Mouse (Mus musculus): ENCODE measurements around the gene Csnk1d. TPM values are rescaled to one million over a fixed set of nuclear protein-coding genes. Genes with fewer than 3 reads are reported as not detected.

Csnk1d gene
- polyA plus RNA-seq, 1 experiment from 2014 or later: 173 TPM

DNA sequence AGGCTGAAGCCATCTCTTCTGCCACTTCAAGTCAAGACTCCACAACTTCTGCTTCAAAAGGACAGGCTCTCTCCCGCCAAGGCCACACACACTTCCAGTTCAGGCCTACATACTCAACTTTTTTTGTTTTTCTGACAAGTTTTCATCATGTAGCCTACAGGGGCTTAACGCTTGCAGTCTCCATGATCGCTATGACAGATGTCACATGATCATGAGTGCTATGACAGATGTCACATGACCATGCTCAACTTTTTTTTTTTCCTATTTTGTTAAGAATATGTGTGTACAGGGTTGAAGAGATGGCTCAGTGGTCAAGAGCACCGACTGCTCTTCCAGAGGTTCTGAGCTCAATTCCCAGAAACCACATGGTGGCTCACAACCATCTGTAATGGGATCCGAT lies 73.4 kb downstream of the Csnk1d start:
- ATAC-seq (replicated peaks): no peak

GRCm38 (mm10) chr11:120916477-120916876 lies 74.7 kb downstream of the Csnk1d start:
- Histone ChIP-seq H3K4me3 (no peak overlapping the region), H3K27me3 (replicated peaks) (no peaks in the 10 kb centered on the region), H3K27ac (no peak overlapping the region), H3K36me3 (replicated peaks) (peaks cover 18% of the 10 kb centered on the region; the same call in 1 of the 2 replicates), H3K9me3 (no peaks in the 10 kb centered on the region), H3K4me1 (no peaks in the 10 kb centered on the region), H3K4me2 (no peak overlapping the region), H3K9ac (no peak overlapping the region)
- WGBS: 77% methylated on average over 3 of the region's 3 CpGs
- no peak for ATAC-seq (replicated peaks)

More for the DNA sequence above, 73.4 kb downstream of the Csnk1d start:
- Histone ChIP-seq H3K9ac (no peak overlapping the region), H3K4me3 (no peak overlapping the region), H3K36me3 (replicated peaks) (peaks cover 20% of the 10 kb centered on the region; the same call in 1 of the 2 replicates), H3K4me2 (no peak overlapping the region), H3K9me3 (no peaks in the 10 kb centered on the region), H3K4me1 (no peaks in the 10 kb centered on the region), H3K27me3 (replicated peaks) (no peaks in the 10 kb centered on the region), H3K27ac (no peak overlapping the region)
- WGBS: 95% methylated on average over 5 of the region's 5 CpGs

GRCm38 (mm10) chr11:120913796-120914195 lies 77.3 kb downstream of the Csnk1d start:
- no peak overlapping the region for H3K4me2 ChIP-seq
- H3K27me3 ChIP-seq (replicated peaks): no peaks in the 10 kb centered on the region
- H3K4me1 ChIP-seq: no peaks in the 10 kb centered on the region
- peaks cover 6% of the 10 kb centered on the region; the same call in 1 of the 2 replicates for H3K36me3 ChIP-seq (replicated peaks)
- no peak overlapping the region for H3K9ac ChIP-seq
- H3K27ac ChIP-seq: no peak overlapping the region
- no peak overlapping the region for H3K4me3 ChIP-seq
- H3K9me3 ChIP-seq: no peaks in the 10 kb centered on the region
- no peak for ATAC-seq (replicated peaks)
- over 99% methylated on average over 4 of the region's 4 CpGs for WGBS

Other genes starting within 250 kb of the Csnk1d start
- 1.7 and 2.9 TPM in 2 replicates for gene Hmga1b, start 228.5 kb downstream of the Csnk1d start, polyA plus RNA-seq (2015; fragmentation: Nextera tagmentation; extraction: Ambion mirVana)
- 137 and 138 TPM in 2 replicates for gene Rfng, start 207.1 kb downstream of the Csnk1d start, polyA plus RNA-seq (2015; fragmentation: Nextera tagmentation; extraction: Ambion mirVana)
- gene Gps1, start 207.1 kb downstream of the Csnk1d start, polyA plus RNA-seq (2015; fragmentation: Nextera tagmentation; extraction: Ambion mirVana): 296 and 300 TPM in 2 replicates
- 48.2 and 48.5 TPM in 2 replicates for gene Dus1l, start 194.9 kb downstream of the Csnk1d start, polyA plus RNA-seq (2015; fragmentation: Nextera tagmentation; extraction: Ambion mirVana)
- gene Fasn, start 166.8 kb downstream of the Csnk1d start, polyA plus RNA-seq (2015; fragmentation: Nextera tagmentation; extraction: Ambion mirVana): 102 and 107 TPM in 2 replicates
- 7.4 and 8.2 TPM in 2 replicates for gene Ccdc57, start 58.5 kb downstream of the Csnk1d start, polyA plus RNA-seq (2015; fragmentation: Nextera tagmentation; extraction: Ambion mirVana)
- gene Slc16a3, start 42.9 kb downstream of the Csnk1d start, polyA plus RNA-seq (2015; fragmentation: Nextera tagmentation; extraction: Ambion mirVana): 8.4 and 10.4 TPM in 2 replicates
- gene Cd7, start 48.1 kb upstream of the Csnk1d start, polyA plus RNA-seq (2015; fragmentation: Nextera tagmentation; extraction: Ambion mirVana): not detected in 2 replicates
- gene Sectm1b, start 72.2 kb upstream of the Csnk1d start, polyA plus RNA-seq (2015; fragmentation: Nextera tagmentation; extraction: Ambion mirVana): not detected in 2 replicates
- gene Sectm1a, start 89.9 kb upstream of the Csnk1d start, polyA plus RNA-seq (2015; fragmentation: Nextera tagmentation; extraction: Ambion mirVana): not detected in 2 replicates
- gene Tex19.2, start 127.3 kb upstream of the Csnk1d start, polyA plus RNA-seq (2015; fragmentation: Nextera tagmentation; extraction: Ambion mirVana): not detected in 2 replicates
- gene Tex19.1, start 154.8 kb upstream of the Csnk1d start, polyA plus RNA-seq (2015; fragmentation: Nextera tagmentation; extraction: Ambion mirVana): not detected in 2 replicates
- 0.76 and 1.0 TPM in 2 replicates for gene Uts2r, start 168.9 kb upstream of the Csnk1d start, polyA plus RNA-seq (2015; fragmentation: Nextera tagmentation; extraction: Ambion mirVana)
- 33.7 and 34.6 TPM in 2 replicates for gene Hexdc, start 213.1 kb upstream of the Csnk1d start, polyA plus RNA-seq (2015; fragmentation: Nextera tagmentation; extraction: Ambion mirVana)
- gene Ogfod3, start 213.4 kb upstream of the Csnk1d start, polyA plus RNA-seq (2015; fragmentation: Nextera tagmentation; extraction: Ambion mirVana): 22.4 and 26.6 TPM in 2 replicates
- gene Cybc1, start 238.0 kb upstream of the Csnk1d start, polyA plus RNA-seq (2015; fragmentation: Nextera tagmentation; extraction: Ambion mirVana): 38.4 and 41.4 TPM in 2 replicates
- gene Narf, start 245.9 kb upstream of the Csnk1d start, polyA plus RNA-seq (2015; fragmentation: Nextera tagmentation; extraction: Ambion mirVana): 101 and 106 TPM in 2 replicates

Measured in midbrain, embryonic 15.5 days (tissue).